Mouse (Mus musculus) liver, adult 2 months (tissue): Measurements from ENCODE around the gene Thsd7b. TPM values are rescaled to one million over a fixed set of nuclear protein-coding genes. Genes with fewer than 3 reads are reported as not detected.

Source experiments
- DNase-seq: peaks from one replicate; pipeline ENCODE4 v3.0.0-alpha.2; 2011; ENCODE audit warnings: low read depth, low spot score; ENCODE audit errors: extremely low read depth
- H3K27ac ChIP-seq: fragments of 200-500 bp; replicated peaks from 2 replicates; pipeline ENCODE4 v1.5.1; 2012; ENCODE audit warnings: low read depth, mild to moderate bottlenecking, control low read depth, inconsistent platforms, low read length; ENCODE audit not compliant: insufficient read depth
- H3K27me3 ChIP-seq: fragments of 200-500 bp; 2 replicates; pipeline ENCODE4 v1.6.1; 2012; ENCODE audit warnings: mild to moderate bottlenecking, moderate library complexity, low read length, inconsistent platforms; ENCODE audit not compliant: control insufficient read depth, insufficient read depth
- H3K36me3 ChIP-seq: fragments of 200-500 bp; 2 replicates; pipeline ENCODE4 v1.6.1; 2012; ENCODE audit warnings: low read length, inconsistent platforms; ENCODE audit not compliant: control insufficient read depth, insufficient read depth
- H3K4me1 ChIP-seq: fragments of 200-500 bp; 2 replicates; pipeline ENCODE4 v1.6.1; 2011; ENCODE audit warnings: low read length; ENCODE audit not compliant: control insufficient read depth, insufficient read depth
- H3K4me3 ChIP-seq: fragments of 200-500 bp; 2 replicates; pipeline ENCODE4 v1.5.1; 2011; ENCODE audit warnings: low read depth, mild to moderate bottlenecking, control low read depth, low read length, moderate library complexity; ENCODE audit not compliant: insufficient read depth
- H3K79me2 ChIP-seq: fragments of 200-500 bp; 2 replicates; pipeline ENCODE4 v1.6.1; 2012; ENCODE audit warnings: inconsistent platforms, mild to moderate bottlenecking, low read length, moderate library complexity; ENCODE audit not compliant: control insufficient read depth, insufficient read depth
- H3K9ac ChIP-seq: fragments of 200-500 bp; 2 replicates; pipeline ENCODE4 v1.6.1; 2012; ENCODE audit warnings: low read depth, mild to moderate bottlenecking, control low read depth, inconsistent platforms, low read length
- CTCF ChIP-seq: fragments of 200-500 bp; IDR thresholded peaks from 2 replicates; pipeline ENCODE4 v1.5.1; 2011; ENCODE audit warnings: low read depth, low read length, control low read depth
- POLR2A ChIP-seq: fragments of 200-500 bp; IDR thresholded peaks from 2 replicates; pipeline ENCODE4 v1.6.1; 2011; ENCODE audit warnings: low read length, control low read depth; ENCODE audit not compliant: insufficient read depth; ENCODE audit errors: extremely low read depth
- WGBS: fragments of 180-500 bp; shearing (Covaris S2); methylation state at CpG from one replicate; pipeline ENCODE4 v1.1.7; 2018; 5-methylcytosine and 5-hydroxymethylcytosine counted together
- polyA plus RNA-seq: library from polyadenylated mRNA; depleted of rRNA; stranded (reverse); fragments of >200 nt; gene quantifications from 2 replicates; pipeline ENCODE4 v1.2.3, GENCODE M21; 2012
- total RNA-seq: library from RNA; depleted of rRNA; stranded (reverse); fragments of >200 nt; gene quantifications from 2 replicates; pipeline ENCODE4 v1.2.3, GENCODE M21; 2014

Thsd7b gene
- total and polyA plus RNA-seq, 2 experiments = not detected

DNA sequence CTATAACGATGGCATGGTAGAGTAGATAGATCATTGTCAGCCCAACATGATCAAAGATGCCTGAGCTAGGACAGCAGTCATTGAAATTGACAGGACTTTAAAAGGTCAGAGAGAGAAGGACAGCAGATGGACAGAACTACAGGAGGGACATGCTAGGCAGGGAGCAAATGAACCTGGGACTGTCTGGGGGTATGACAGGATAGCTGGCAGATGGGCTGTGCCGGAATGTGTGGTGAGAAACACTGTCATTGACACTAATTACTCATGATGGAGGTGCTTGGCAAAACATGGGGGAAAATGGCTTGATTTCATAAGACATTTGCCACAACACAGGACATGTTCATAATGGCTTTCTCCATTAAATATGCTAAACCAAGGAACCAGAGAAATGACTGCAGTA lies 253.9 kb downstream of the Thsd7b start:
- WGBS = 75% methylated on average over 2 of the region's 2 CpGs
- H3K79me2 ChIP-seq = no peaks in the 10 kb centered on the region

DNA sequence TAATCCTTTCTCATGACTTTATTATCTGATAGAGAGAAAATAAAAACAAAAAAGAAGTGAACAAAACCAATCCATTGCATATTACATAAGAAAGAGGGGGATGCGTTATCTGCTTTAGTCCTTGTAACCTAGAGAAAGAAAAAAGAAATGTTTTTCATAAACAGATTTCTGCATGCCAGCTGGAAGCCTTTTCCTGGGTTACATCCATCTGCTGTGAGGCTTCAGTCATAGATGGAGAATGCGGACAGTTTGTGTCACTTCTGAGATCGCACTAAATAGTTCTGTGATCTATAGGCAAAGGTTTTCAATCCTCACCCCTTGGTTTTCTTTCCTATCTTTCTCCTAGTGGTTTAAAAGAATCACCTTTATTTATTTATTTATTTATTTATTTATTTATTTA lies 259.1 kb downstream of the Thsd7b start:
- WGBS = 97% methylated on average over 3 of the region's 3 CpGs
- Histone ChIP-seq H3K27me3 (no peaks in the 10 kb centered on the region), H3K36me3 (no peaks in the 10 kb centered on the region), H3K4me1 (no peaks in the 10 kb centered on the region), H3K27ac (no peak overlapping the region), H3K79me2 (no peaks in the 10 kb centered on the region), H3K4me3 (no peak overlapping the region), H3K9ac (no peak overlapping the region)
- no peak for DNase-seq
- TF ChIP-seq POLR2A (no peak), CTCF (no peak)

More for the DNA sequence above, 253.9 kb downstream of the Thsd7b start:
- Histone ChIP-seq H3K27me3 (no peaks in the 10 kb centered on the region), H3K4me1 (no peaks in the 10 kb centered on the region), H3K27ac (no peak overlapping the region), H3K36me3 (no peaks in the 10 kb centered on the region), H3K9ac (no peak overlapping the region), H3K4me3 (no peak overlapping the region)
- TF ChIP-seq CTCF = no peak
- no peak for TF ChIP-seq POLR2A
- DNase-seq = no peak

DNA sequence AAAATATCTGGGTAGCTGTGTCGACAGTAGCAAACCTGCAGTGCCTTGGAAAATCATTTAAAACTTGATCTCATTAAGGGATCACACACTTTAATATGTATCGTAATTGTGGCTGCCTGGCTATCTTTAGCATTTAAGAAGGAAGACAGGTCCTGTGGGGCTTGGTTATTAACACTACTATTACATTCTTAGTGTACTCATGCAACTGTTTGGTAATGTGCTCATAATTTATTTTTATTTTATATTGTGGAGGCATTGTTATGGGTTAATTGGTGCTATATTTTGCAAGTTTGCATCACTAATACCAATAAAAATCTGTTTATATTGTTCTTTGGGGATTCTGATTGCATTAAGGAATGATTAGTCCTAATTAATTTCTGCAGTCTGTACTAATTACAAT lies 265.4 kb downstream of the Thsd7b start:
- H3K36me3 ChIP-seq = no peaks in the 10 kb centered on the region
- H3K4me1 ChIP-seq = no peaks in the 10 kb centered on the region
- no peak for TF ChIP-seq POLR2A
- no peak overlapping the region for H3K27ac ChIP-seq
- WGBS = 67% methylated on average over 2 of the region's 2 CpGs
- H3K27me3 ChIP-seq = no peaks in the 10 kb centered on the region
- no peak overlapping the region for H3K4me3 ChIP-seq
- no peak overlapping the region for H3K9ac ChIP-seq
- DNase-seq = no peak
- no peaks in the 10 kb centered on the region for H3K79me2 ChIP-seq

DNA sequence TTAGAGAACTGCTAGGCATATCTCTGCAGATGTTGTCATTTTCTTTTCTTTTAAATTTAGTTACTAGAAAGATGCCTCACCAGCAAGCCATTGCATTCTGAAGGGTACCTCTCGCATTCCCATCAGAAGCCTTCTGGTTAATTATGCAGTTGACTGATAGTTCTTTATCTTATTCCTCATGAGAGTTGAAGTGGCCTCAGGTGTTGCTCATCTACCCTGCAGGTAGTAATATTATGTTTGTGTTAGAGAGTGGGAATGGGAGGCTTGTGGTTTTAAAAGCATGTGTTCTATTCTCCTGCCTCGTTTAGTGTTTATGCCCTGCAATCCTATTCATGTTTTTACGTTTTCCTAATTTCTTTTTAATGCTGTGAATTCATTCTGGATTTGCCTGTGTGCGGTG lies 265.9 kb downstream of the Thsd7b start:
- Histone ChIP-seq H3K36me3 (no peaks in the 10 kb centered on the region), H3K4me1 (no peaks in the 10 kb centered on the region), H3K27me3 (no peaks in the 10 kb centered on the region), H3K79me2 (no peaks in the 10 kb centered on the region), H3K27ac (no peak overlapping the region), H3K9ac (no peak overlapping the region), H3K4me3 (no peak overlapping the region)
- no peak for TF ChIP-seq POLR2A
- no peak for TF ChIP-seq CTCF
- 78% methylated on average over 4 of the region's 4 CpGs for WGBS
- DNase-seq = no peak

DNA sequence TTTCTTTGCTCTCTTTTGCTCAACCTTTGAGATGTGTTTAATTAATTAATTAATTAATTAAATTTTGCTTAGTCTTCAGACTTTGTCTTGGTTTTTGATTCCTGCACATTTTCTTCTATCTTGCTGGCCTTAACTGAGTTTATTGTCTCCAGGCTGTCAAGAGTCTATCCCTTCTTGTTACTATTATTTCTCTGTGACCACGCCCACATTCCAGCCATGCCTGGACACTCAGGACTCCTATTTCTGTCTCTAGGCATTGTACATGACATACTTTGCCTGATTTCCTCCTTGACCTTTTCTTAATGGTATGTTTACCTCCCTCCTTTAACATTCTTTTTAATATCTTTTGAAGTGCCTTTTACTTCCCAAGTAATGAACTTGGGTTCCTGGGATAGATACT lies 267.6 kb downstream of the Thsd7b start:
- no peaks in the 10 kb centered on the region for H3K36me3 ChIP-seq
- H3K27ac ChIP-seq = no peak overlapping the region
- no peak overlapping the region for H3K4me3 ChIP-seq
- no peak for DNase-seq
- H3K27me3 ChIP-seq = no peaks in the 10 kb centered on the region
- H3K79me2 ChIP-seq = no peaks in the 10 kb centered on the region
- TF ChIP-seq POLR2A (no peak), CTCF (no peak)
- WGBS = 29% methylated on average over 1 of the region's 1 CpGs
- no peaks in the 10 kb centered on the region for H3K4me1 ChIP-seq
- no peak overlapping the region for H3K9ac ChIP-seq

DNA sequence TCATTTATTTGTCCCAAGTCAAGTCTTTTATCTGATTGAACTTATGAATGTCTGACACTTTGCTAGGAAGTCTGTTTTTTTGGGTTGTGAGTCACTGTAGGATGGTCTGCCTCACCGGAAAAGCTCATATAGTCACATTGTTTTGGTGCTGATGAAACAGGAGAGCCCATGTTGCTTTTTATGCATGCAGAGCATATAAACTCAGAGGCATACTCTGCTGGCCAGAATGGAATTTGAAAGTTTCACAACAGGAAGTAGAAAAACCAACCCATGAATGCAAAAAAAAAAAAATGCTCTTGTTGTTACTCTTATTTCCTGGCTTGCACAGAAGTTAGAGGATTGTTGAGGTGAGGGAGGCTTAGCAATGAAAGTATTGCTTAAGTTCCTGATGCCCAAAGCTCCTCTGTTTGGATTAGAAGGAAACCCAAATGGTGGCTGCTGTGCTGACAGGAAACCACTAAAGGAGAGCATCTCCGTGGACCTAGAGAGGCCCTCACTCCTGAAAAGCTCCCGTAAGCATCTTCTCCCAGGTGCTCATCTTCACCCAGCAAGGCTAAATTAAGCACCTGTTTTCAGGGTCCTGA lies 269.6 kb downstream of the Thsd7b start:
- no peak for DNase-seq
- no peak overlapping the region for H3K9ac ChIP-seq
- 69% methylated on average over 3 of the region's 3 CpGs for WGBS
- no peaks in the 10 kb centered on the region for H3K27me3 ChIP-seq
- no peak overlapping the region for H3K4me3 ChIP-seq
- H3K27ac ChIP-seq = no peak overlapping the region
- H3K36me3 ChIP-seq = no peaks in the 10 kb centered on the region
- H3K79me2 ChIP-seq = no peaks in the 10 kb centered on the region
- H3K4me1 ChIP-seq = no peaks in the 10 kb centered on the region
- no peak for TF ChIP-seq POLR2A
- no peak for TF ChIP-seq CTCF
